12 mouse cellular contexts compared by ENCODE assay signal in genomic region chr14:76628182-76628892, GRCm38 (mm10).
DNase-seq lines count a peak whose midpoint lies in the region; ATAC-seq and TF ChIP-seq lines count a peak whose summit lies in the region.
"Had no signal": no experiment of that assay in that cellular context is flagged by ENCODE, and none has a peak within 500 bp of the region (broad histone marks: within the 10 kb centered on the region; RNA-seq: fewer than 3 reads in every experiment).

No protein-coding gene starts in this region.

- H3K4me3 ChIP-seq in lung, postnatal 0 days (ENCODE audit: low read depth, low read length), result no peak overlapping the region
- no peak overlapping the region for H3K4me3 ChIP-seq in cerebellum, adult 2 months (replicated peaks; ENCODE audit: insufficient read depth, low read depth, low read length)
- H3K4me3 ChIP-seq in hindbrain, postnatal 0 days (ENCODE audit: low read length), result no peak overlapping the region
- no peak overlapping the region for H3K4me3 ChIP-seq in midbrain, postnatal 0 days (ENCODE audit: low read depth, low read length)
- H3K4me3 ChIP-seq in intestine, postnatal 0 days (ENCODE audit: low read depth, low read length), result no peak overlapping the region
- H3K4me3 ChIP-seq: liver, embryonic 15.5 days had no signal

- no peak for TF ChIP-seq POLR2A in cerebellum, adult 2 months (IDR thresholded peaks at IDR 0.05; ENCODE audit: borderline replicate concordance, insufficient read depth, low read length)

- no peaks in the 10 kb centered on the region for H3K9me3 ChIP-seq in lung, postnatal 0 days (ENCODE audit: low read length)
- no peaks in the 10 kb centered on the region for H3K9me3 ChIP-seq in hindbrain, postnatal 0 days (ENCODE audit: low read length)
- H3K9me3 ChIP-seq in midbrain, postnatal 0 days (ENCODE audit: low read length), result no peaks in the 10 kb centered on the region
- no peaks in the 10 kb centered on the region for H3K9me3 ChIP-seq in intestine, postnatal 0 days (ENCODE audit: control insufficient read depth)
- H3K9me3 ChIP-seq: liver, embryonic 15.5 days had no signal

- no peak for ATAC-seq in lung, postnatal 0 days
- ATAC-seq in hindbrain, postnatal 0 days, result peak; percentile 71
- no peak for ATAC-seq in midbrain, postnatal 0 days (ENCODE audit: low FRiP score)
- ATAC-seq in intestine, postnatal 0 days, result no peak

- H3K4me1 ChIP-seq in lung, postnatal 0 days (ENCODE audit: insufficient read depth, low read depth, low read length), result peaks cover 5% of the 10 kb centered on the region; the same call in 1 of the 2 replicates
- peaks cover 11% of the 10 kb centered on the region for H3K4me1 ChIP-seq in cerebellum, adult 2 months (ENCODE audit: control insufficient read depth, insufficient read depth, low read length)
- peaks cover 31% of the 10 kb centered on the region for H3K4me1 ChIP-seq in hindbrain, postnatal 0 days (ENCODE audit: insufficient read depth, low read length)
- H3K4me1 ChIP-seq in midbrain, postnatal 0 days (ENCODE audit: insufficient read depth, low read length), result peaks cover 22% of the 10 kb centered on the region
- H3K4me1 ChIP-seq in intestine, postnatal 0 days (replicated peaks; ENCODE audit: control insufficient read depth, insufficient read depth, low read length), result 0 out of 2 replicates have a peak, but pooled peaks cover 8% of the 10 kb centered on the region

- no peaks in the 10 kb centered on the region for H3K27me3 ChIP-seq in lung, postnatal 0 days (replicated peaks; ENCODE audit: insufficient read depth, low read length)
- H3K27me3 ChIP-seq in cerebellum, adult 2 months (ENCODE audit: control insufficient read depth, insufficient read depth, low read length), result no peaks in the 10 kb centered on the region
- H3K27me3 ChIP-seq in hindbrain, postnatal 0 days (ENCODE audit: insufficient read depth, low read length), result no peaks in the 10 kb centered on the region
- no peaks in the 10 kb centered on the region for H3K27me3 ChIP-seq in midbrain, postnatal 0 days (ENCODE audit: insufficient read depth, low read length)
- no peaks in the 10 kb centered on the region for H3K27me3 ChIP-seq in intestine, postnatal 0 days (replicated peaks; ENCODE audit: control insufficient read depth, insufficient read depth, low read length)

- no peak overlapping the region for H3K27ac ChIP-seq in lung, postnatal 0 days (ENCODE audit: low read length)
- H3K27ac ChIP-seq in cerebellum, adult 2 months (ENCODE audit: insufficient read depth, low read length), result 0 out of 2 replicates have a peak overlapping the region, but pooled peaks have one; percentile 1
- H3K27ac ChIP-seq in hindbrain, postnatal 0 days, result peak overlapping the region; percentile 70
- H3K27ac ChIP-seq in midbrain, postnatal 0 days (ENCODE audit: low read depth, low read length), result no peak overlapping the region
- no peak overlapping the region for H3K27ac ChIP-seq in intestine, postnatal 0 days (ENCODE audit: low read depth, low read length)
- H3K27ac ChIP-seq: liver, embryonic 15.5 days had no signal

- intact Hi-C loops in gastrocnemius, postnatal 36 days (cut with DNase I), result loop anchor here (5.0 kb wide), 1 partner anchor 114 kb away; no protein-coding TSS in a partner anchor

- TF ChIP-seq CTCF in lung, postnatal 0 days (IDR thresholded peaks at IDR 0.05), result no peak
- TF ChIP-seq CTCF in cerebellum, adult 2 months (IDR thresholded peaks at IDR 0.05; ENCODE audit: borderline replicate concordance, insufficient read depth, low read depth, low read length), result no peak
- TF ChIP-seq CTCF in hindbrain, postnatal 0 days (IDR thresholded peaks at IDR 0.05; ENCODE audit: low read depth), result no peak
- TF ChIP-seq CTCF in midbrain, postnatal 0 days (IDR thresholded peaks at IDR 0.05), result no peak
- no peak for TF ChIP-seq CTCF in intestine, postnatal 0 days (IDR thresholded peaks at IDR 0.05; ENCODE audit: low read depth)

- WGBS in lung, postnatal 0 days, result 68% methylated on average over 10 of the region's 10 CpGs
- 14% methylated on average over 10 of the region's 10 CpGs for WGBS in cerebellum, adult 2 months
- 53% methylated on average over 10 of the region's 10 CpGs for WGBS in hindbrain, postnatal 0 days
- WGBS in midbrain, postnatal 0 days, result 74% methylated on average over 10 of the region's 10 CpGs
- WGBS in intestine, postnatal 0 days, result 82% methylated on average over 10 of the region's 10 CpGs

- no peak for TF ChIP-seq EP300 in lung, postnatal 0 days (IDR thresholded peaks at IDR 0.05)

- no peak overlapping the region for H3K4me2 ChIP-seq in lung, postnatal 0 days (replicated peaks; ENCODE audit: low read depth, low read length)
- H3K4me2 ChIP-seq in hindbrain, postnatal 0 days (ENCODE audit: low read depth, low read length), result no peak overlapping the region
- no peak overlapping the region for H3K4me2 ChIP-seq in midbrain, postnatal 0 days (ENCODE audit: low read depth, low read length, poor library complexity, severe bottlenecking)
- H3K4me2 ChIP-seq in intestine, postnatal 0 days (replicated peaks; ENCODE audit: low read depth), result no peak overlapping the region
- H3K4me2 ChIP-seq: liver, embryonic 15.5 days had no signal

- peak; percentile 19 for DNase-seq in lung, postnatal 10 days
- no peak for DNase-seq in lung, postnatal 0 days (ENCODE audit: low spot score)
- peak; percentile 69 to 72 for DNase-seq in cerebellum, adult 2 months
- peak; percentile 73 for DNase-seq in hindbrain, postnatal 0 days (ENCODE audit: low spot score)
- peak; percentile 78 for DNase-seq in midbrain, postnatal 0 days (ENCODE audit: low spot score)
- no peak for DNase-seq in lung, postnatal 4 days
- no peak for DNase-seq in gastrocnemius, postnatal 36 days
- DNase-seq: heart, adult 11 months; heart, postnatal 36 days; thymus, postnatal 14 days had no signal

- H3K9ac ChIP-seq in lung, postnatal 0 days (replicated peaks; ENCODE audit: low read depth), result no peak overlapping the region
- H3K9ac ChIP-seq in hindbrain, postnatal 0 days (replicated peaks; ENCODE audit: low read length), result no peak overlapping the region
- no peak overlapping the region for H3K9ac ChIP-seq in midbrain, postnatal 0 days (replicated peaks; ENCODE audit: low read length, poor library complexity, severe bottlenecking)
- H3K9ac ChIP-seq in intestine, postnatal 0 days (ENCODE audit: low read depth, low read length), result no peak overlapping the region
- H3K9ac ChIP-seq: liver, embryonic 15.5 days had no signal

- no peaks in the 10 kb centered on the region for H3K36me3 ChIP-seq in lung, postnatal 0 days (ENCODE audit: insufficient read depth, low read length)
- no peaks in the 10 kb centered on the region for H3K36me3 ChIP-seq in hindbrain, postnatal 0 days (ENCODE audit: insufficient read depth, low read length)
- no peaks in the 10 kb centered on the region for H3K36me3 ChIP-seq in midbrain, postnatal 0 days (ENCODE audit: insufficient read depth, low read length)
- no peaks in the 10 kb centered on the region for H3K36me3 ChIP-seq in intestine, postnatal 0 days (ENCODE audit: control insufficient read depth, insufficient read depth)
- H3K36me3 ChIP-seq: liver, embryonic 15.5 days had no signal

Comparison
In these comparisons a context has a peak if more than half of its experiments do, and no peak if none do; other contexts are left out.
1. DNase-seq: peak in lung, postnatal 10 days (single experiment), cerebellum, adult 2 months (2 of 2), hindbrain, postnatal 0 days (single experiment) and midbrain, postnatal 0 days (single experiment); none in lung, postnatal 0 days (single experiment), lung, postnatal 4 days (0 of 2) and gastrocnemius, postnatal 36 days (0 of 2).
2. H3K27ac ChIP-seq: peak in cerebellum, adult 2 months (single experiment) and hindbrain, postnatal 0 days (single experiment); none in lung, postnatal 0 days (single experiment), midbrain, postnatal 0 days (single experiment) and intestine, postnatal 0 days (single experiment).